Mouse (Mus musculus): ENCODE data around the gene Txndc5.

DNA sequence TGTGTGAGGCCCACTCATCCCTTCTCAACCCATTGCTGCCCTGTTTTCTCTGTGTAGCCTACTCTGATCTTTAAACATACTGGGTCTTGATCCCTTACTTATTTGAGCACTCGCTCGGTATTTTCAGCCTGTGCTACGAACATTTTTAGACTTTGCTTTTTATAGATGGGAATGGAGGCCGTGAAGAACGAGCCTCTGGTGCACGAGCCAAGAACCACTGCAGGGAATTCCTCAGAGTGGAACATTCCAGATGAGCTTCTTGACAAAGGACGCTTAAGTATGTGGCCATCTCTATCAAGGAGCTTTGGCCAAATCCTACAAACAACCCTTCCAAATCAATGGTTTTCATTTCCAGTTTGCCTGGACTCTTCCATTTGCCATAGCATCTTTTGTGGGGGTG lies 47.6 kb downstream of the Txndc5 start:
- TF ChIP-seq CTCF (IDR thresholded peaks at IDR 0.05; ENCODE audit: borderline replicate concordance, insufficient read depth, low read depth, low read length) (no peak), POLR2A (IDR thresholded peaks at IDR 0.05; ENCODE audit: borderline replicate concordance, insufficient read depth, low read length) (no peak)
